Mouse (Mus musculus) inflammation-experienced regulatory T-cells, adult 6 months (primary cell): ENCODE results near the gene Ncapg2. TPM values are rescaled to one million over a fixed set of nuclear protein-coding genes. Genes with fewer than 3 reads are reported as not detected.

ENCODE experiments used
- ATAC-seq: one replicate; pipeline ENCODE4 v1.8.0; 2017
- polyA plus RNA-seq, 3 experiments: library from polyadenylated mRNA; unstranded; fragments of 100-300 nt; shearing (Covaris generic); gene quantifications; one replicate each; pipeline ENCODE4 v1.2.1; 2017

The Ncapg2 gene
- polyA plus RNA-seq, 3 experiments from 2014 or later, result 4.6 to 54.0 (median 5.7) TPM

GRCm38 (mm10) chr12:116449536-116449935 lies 44.3 kb downstream of the Ncapg2 start:
- ATAC-seq, result no peak

DNA sequence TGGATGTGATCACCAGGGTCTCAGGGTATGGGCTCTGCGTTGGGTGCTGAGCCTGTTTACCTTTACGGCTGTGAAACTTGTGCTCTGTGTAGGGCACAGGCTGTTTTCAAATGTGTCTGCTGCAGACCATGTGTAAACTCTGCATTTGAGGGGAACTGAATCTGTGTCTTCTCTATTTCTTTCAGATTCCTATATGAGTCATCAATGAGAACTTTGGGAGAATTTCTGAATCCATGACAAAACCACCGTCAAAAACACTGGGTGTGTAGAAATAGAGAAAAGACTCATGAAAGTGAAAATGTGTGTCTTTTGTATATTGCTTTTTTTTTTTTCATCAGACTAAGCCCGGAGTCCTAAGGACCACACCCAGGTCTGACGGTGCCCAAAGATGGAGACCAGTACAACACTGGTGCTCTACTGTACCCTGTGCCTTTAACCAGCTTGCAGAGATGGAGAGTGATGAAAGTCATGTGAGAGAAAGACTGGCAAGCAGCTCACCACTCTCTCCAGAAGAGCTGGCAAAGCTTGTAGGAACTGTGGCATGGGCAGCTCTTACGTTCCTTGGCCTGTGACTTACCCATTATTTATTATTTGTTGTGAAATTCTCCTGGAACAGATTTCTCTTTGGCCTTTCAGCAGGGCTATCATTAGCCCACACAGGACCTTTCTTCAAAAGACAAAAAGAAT lies 55.3 kb downstream of the Ncapg2 start:
- ATAC-seq, result no peak

GRCm38 (mm10) chr12:116467030-116467429 lies 61.8 kb downstream of the Ncapg2 start:
- ATAC-seq, result peak; percentile 99

DNA sequence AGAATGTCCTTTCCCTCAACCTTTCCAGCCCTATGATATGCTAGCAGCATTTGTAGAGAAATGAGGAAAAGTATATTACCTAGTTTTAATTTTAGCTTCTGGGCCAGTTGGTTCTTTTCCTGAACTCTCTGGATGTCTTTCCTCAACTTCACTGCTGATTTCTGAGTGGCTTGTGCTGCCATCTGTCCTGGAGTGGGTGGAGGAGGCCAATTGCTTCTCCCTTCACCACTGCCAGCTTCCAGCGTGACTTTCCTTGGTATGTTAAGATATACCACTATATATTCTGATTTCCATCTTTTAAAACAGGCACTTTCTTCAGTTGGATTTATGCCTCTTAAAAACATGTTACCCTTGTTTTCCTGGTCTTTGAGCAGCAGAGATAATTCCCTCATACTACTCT lies 63.1 kb downstream of the Ncapg2 start:
- ATAC-seq, result no peak

DNA sequence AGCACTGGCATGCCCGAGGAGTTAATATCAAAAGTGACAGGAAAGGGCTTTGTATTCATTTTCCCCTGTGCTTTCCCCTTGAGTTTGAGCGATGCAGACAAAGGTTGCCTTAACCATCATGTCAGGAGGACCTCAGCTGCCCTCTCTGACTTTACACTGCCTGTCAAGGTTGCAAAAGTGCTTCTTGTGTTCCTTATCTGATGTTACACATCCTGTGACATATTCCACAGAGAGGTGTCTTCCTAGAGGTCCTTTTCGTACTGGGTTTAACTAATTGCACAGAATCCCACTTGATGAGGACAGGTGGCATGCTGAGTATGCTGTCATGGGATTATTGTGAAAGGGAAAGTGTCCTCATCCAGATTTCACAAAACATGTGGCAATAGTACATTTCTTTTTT lies 63.9 kb downstream of the Ncapg2 start:
- ATAC-seq, result no peak

DNA sequence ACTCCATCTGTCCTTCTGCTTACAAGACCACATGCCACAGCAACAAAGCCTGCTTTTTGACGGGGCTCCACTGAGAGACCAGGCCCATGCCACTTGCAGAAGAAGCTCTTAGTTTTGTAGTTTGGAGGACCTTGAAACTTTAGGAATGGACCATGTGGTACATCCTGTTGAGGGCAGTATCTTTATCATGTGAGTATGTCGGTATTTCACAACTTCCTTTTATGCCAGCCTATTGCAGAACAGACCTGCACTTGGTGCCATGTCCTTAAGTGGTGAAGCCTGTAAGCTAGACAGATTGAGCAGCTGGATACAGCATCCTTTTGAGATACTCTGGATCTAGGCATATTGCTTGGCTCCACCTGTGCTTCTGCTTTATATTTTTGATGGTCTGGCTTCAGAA lies 68.1 kb downstream of the Ncapg2 start:
- no peak for ATAC-seq

DNA sequence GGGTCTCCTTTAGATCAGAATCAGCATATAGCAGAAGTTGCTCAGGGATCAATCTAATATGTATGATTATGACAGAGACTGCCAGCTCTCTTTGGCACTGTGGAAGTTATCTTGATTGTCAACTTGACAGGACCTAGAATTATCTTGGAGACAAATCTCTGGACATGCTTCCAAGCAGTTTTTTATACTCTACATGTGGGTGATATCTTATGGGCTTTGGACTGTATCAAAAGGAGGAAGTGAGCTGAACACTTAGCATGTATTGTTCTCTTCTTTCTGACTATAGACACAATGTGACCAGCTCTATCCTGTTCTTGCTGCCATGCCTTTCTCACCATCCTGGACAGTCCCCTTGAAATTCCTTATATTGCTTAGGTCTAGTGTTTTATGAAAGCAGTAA lies 68.6 kb downstream of the Ncapg2 start:
- ATAC-seq, result no peak

GRCm38 (mm10) chr12:116474676-116475075 lies 69.5 kb downstream of the Ncapg2 start:
- ATAC-seq, result no peak

GRCm38 (mm10) chr12:116478771-116479170 lies 73.6 kb downstream of the Ncapg2 start:
- no peak for ATAC-seq

DNA sequence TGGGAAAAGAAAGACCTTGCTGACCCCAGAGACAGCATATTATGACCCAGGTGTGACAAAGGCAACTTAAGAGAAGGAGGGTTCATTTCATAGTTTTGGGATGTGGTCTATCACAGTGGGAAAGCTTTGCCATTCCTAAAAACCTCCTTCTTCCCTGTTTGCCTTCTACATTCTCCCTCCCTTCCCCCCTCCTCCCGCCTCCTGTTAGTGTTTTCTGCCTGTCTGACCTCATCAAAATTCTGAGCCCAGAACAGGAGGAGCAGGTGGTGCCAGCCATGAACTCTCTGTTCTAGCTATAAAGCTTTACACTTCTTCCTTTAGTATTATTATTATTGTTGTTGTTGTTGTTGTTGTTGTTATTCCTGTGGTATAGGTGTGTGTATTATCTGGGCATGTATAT lies 76.7 kb downstream of the Ncapg2 start:
- ATAC-seq, result no peak

GRCm38 (mm10) chr12:116483581-116483980 lies 78.4 kb downstream of the Ncapg2 start:
- ATAC-seq, result no peak

GRCm38 (mm10) chr12:116484991-116485390 lies 79.8 kb downstream of the Ncapg2 start:
- no peak for ATAC-seq

DNA sequence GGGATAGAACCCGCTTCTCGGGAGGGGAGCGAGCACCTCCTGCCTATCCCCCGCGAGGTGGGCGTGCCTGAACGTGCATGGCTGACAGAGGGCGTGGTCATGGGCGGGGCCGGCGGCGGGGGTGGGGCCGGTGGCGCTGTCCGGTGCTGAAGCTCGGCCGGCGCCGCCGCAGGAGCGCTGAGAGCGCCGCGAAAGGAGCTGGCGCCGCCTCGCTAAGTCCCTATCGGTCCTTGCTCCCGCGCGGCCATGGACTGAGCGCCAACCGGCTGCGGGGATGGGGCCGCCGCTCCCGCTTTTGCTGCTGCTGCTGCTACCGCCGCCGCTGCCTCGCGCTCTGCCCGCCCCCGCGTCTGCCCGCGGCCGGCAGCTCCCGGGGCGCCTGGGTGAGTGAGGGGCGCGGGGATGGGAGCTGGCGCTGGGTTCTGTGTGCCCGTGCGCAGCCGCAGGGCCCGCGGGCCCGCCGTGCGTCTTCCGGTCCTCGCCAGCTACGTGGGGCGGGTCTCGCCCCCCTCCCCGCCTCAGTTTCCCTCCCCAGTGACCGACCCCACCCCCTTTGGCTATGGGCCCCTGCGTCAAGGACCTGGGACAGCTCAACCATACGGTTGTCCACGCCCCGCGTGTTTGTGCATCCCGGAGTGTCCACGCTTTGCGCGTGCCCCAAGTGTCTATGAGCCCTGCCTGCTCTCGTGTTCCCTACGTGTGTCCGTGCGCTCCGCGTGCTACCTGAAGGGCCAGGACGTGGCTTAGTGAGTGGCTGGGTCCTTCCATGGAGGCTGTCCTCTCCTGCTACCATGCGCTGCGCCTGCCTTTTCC lies 80.6 kb downstream of the Ncapg2 start, which contains the start of gene Ptprn2:
Gene Ptprn2, plus strand, starts transcription at position 130 of the 813 bp plus-strand sequence.
- peak; percentile 60 for ATAC-seq

DNA sequence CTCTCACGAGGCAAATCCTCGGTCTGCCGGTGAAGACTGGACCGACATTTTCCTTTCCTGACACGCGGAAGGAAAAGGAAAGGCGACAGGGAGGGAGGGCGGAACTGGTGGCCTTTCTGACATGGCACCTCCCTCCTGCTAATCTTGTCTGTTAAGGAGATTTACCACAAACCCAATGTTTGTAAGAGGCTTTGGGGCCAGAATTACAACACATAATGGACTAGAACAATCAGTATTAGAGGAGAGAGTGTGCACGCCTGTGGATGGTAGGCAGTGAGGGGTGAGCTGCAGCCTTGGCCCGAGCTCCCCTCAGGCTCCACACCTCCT lies 81.2 kb downstream of the Ncapg2 start:
- no peak for ATAC-seq

GRCm38 (mm10) chr12:116488836-116489235 lies 83.6 kb downstream of the Ncapg2 start:
- no peak for ATAC-seq

- ATAC-seq, result no peak
Observed at GRCm38 (mm10) chr12:116490575-116491356, 85.6 kb downstream of the Ncapg2 start.

DNA sequence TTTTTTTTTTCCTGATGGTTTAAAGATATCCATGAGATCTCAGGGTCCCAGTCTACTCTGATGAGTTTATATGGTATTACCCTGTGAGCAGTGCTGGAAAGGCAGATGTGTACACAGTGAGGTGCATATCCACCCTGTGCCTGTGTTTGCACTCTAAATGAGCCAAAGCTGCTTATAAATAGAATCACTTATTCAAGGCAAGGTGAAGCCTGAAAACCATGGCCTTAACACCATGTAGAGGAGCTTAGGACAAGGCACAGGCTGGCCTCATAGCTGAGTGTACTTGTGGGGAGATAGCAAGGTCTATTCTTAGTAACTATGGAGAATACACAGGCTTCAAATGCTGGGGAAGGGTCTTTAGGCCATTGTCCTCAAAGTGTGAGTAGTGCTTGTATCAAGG lies 93.5 kb downstream of the Ncapg2 start:
- ATAC-seq, result no peak

DNA sequence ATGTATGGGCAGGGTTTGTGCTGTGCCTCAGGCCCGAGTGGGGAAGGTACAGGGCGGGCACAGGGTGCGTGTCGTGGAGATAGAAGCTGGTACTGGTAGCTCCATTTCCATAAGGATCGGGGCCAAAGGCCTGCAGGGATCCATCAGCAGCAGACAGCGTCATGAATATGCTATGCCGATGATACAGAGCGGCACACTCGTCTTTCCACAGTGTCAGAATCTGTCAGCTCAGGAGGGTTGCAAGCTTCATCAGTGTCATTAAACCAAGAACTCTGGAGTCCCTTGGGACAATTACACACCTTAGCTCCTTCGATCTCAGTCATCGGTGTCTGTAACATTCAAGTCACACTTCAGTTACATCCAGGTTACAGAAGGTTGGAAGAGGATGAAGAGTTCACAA lies 95.5 kb downstream of the Ncapg2 start:
- ATAC-seq, result no peak

GRCm38 (mm10) chr12:116512482-116512881 lies 107.3 kb downstream of the Ncapg2 start:
- no peak for ATAC-seq
